Comparison of ENCODE assay signal across 10 mouse cellular contexts in the genomic region with DNA sequence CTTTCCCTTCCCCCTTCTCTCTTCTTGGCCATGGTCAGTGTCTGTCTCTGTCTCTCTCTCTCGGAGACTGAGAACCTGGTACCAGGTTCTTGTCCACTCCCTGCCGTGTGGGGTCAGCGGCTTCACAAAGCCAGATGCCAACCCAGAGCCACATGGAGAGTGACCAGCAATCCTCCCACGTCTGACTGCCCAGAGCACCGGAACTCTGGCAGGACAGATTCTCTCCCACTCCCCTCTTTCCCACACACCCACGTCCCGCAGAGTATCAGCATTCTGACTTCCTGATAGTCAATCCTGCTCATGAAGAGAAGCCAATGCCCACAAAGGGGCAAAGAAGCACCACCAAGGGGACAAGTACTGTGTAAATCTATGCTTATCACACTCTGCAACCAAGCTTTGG. TPM values are rescaled to one million over a fixed set of nuclear protein-coding genes. Genes with fewer than 3 reads are reported as not detected.
DNase-seq lines count a peak whose midpoint lies in the region; ATAC-seq and TF ChIP-seq lines count a peak whose summit lies in the region.
"Had no signal": no experiment of that assay in that cellular context is flagged by ENCODE, and none has a peak within 500 bp of the region (broad histone marks: within the 10 kb centered on the region; RNA-seq: fewer than 3 reads in every experiment).

No protein-coding gene starts in this region.

- H3K4me2 ChIP-seq in kidney, embryonic 16.5 days (replicated peaks; ENCODE audit: low read depth, low read length) = peak overlapping the region; percentile 25
- peak overlapping the region; percentile 18; the same call in 1 of the 2 replicates for H3K4me2 ChIP-seq in neural tube, embryonic 12.5 days (replicated peaks)
- no peak overlapping the region; the same call in 1 of the 2 replicates for H3K4me2 ChIP-seq in neural tube, embryonic 15.5 days
- no peak overlapping the region for H3K4me2 ChIP-seq in stomach, postnatal 0 days (replicated peaks; ENCODE audit: low read depth)

- peak overlapping the region; percentile 41; the same call in 1 of the 2 replicates for H3K9ac ChIP-seq in kidney, embryonic 16.5 days (replicated peaks; ENCODE audit: low read length)
- H3K9ac ChIP-seq in neural tube, embryonic 12.5 days = no peak overlapping the region
- no peak overlapping the region for H3K9ac ChIP-seq in neural tube, embryonic 15.5 days (replicated peaks)
- H3K9ac ChIP-seq in stomach, postnatal 0 days (ENCODE audit: low read length) = 0 out of 2 replicates have a peak overlapping the region, but pooled peaks have one; percentile 27

- no peak for TF ChIP-seq EP300 in stomach, postnatal 0 days (optimal IDR thresholded peaks at IDR 0.05)

- no peaks in the 10 kb centered on the region for H3K27me3 ChIP-seq in kidney, embryonic 16.5 days (ENCODE audit: insufficient read depth, low read length)
- no peaks in the 10 kb centered on the region for H3K27me3 ChIP-seq in neural tube, embryonic 12.5 days (replicated peaks)
- no peaks in the 10 kb centered on the region for H3K27me3 ChIP-seq in neural tube, embryonic 15.5 days (replicated peaks)
- no peaks in the 10 kb centered on the region for H3K27me3 ChIP-seq in stomach, postnatal 0 days (ENCODE audit: control insufficient read depth, insufficient read depth, low read length)

- TF ChIP-seq CTCF in stomach, postnatal 0 days (IDR thresholded peaks at IDR 0.05; ENCODE audit: low read depth) = no peak

- WGBS in kidney, embryonic 16.5 days = 36% methylated on average over 7 of the region's 7 CpGs
- 82% methylated on average over 7 of the region's 7 CpGs for WGBS in neural tube, embryonic 12.5 days
- WGBS in neural tube, embryonic 15.5 days = 68% methylated on average over 7 of the region's 7 CpGs
- 66% methylated on average over 7 of the region's 7 CpGs for WGBS in stomach, postnatal 0 days

- H3K27ac ChIP-seq in kidney, embryonic 16.5 days (ENCODE audit: low read length) = no peak overlapping the region
- no peak overlapping the region for H3K27ac ChIP-seq in neural tube, embryonic 12.5 days
- H3K27ac ChIP-seq in neural tube, embryonic 15.5 days (replicated peaks) = no peak overlapping the region
- H3K27ac ChIP-seq in stomach, postnatal 0 days (replicated peaks) = no peak overlapping the region

- H3K9me3 ChIP-seq in kidney, embryonic 16.5 days (ENCODE audit: low read length) = no peaks in the 10 kb centered on the region
- no peaks in the 10 kb centered on the region for H3K9me3 ChIP-seq in neural tube, embryonic 12.5 days
- no peaks in the 10 kb centered on the region for H3K9me3 ChIP-seq in neural tube, embryonic 15.5 days (replicated peaks)
- no peaks in the 10 kb centered on the region for H3K9me3 ChIP-seq in stomach, postnatal 0 days (ENCODE audit: control insufficient read depth, low read length)

- peak; percentile 79 for DNase-seq in heart, adult 11 months
- no peak for DNase-seq in heart, adult 8-10 months (ENCODE audit: low spot score)
- no peak for DNase-seq in kidney, postnatal 10 days
- DNase-seq in stomach, postnatal 0 days (ENCODE audit: low spot score) = no peak
- DNase-seq in layer of hippocampus, postnatal 36 days = no peak
- DNase-seq: cerebellum, postnatal 10 days; layer of hippocampus, adult 9-11 months had no signal

- H3K4me3 ChIP-seq in kidney, embryonic 16.5 days (ENCODE audit: low read length) = peak overlapping the region; percentile 25
- no peak overlapping the region for H3K4me3 ChIP-seq in neural tube, embryonic 12.5 days
- no peak overlapping the region for H3K4me3 ChIP-seq in neural tube, embryonic 15.5 days (replicated peaks)
- no peak overlapping the region for H3K4me3 ChIP-seq in stomach, postnatal 0 days (ENCODE audit: low read depth, low read length)

- H3K4me1 ChIP-seq in kidney, embryonic 16.5 days (ENCODE audit: insufficient read depth, low read length) = peaks cover 49% of the 10 kb centered on the region
- H3K4me1 ChIP-seq in neural tube, embryonic 12.5 days = peaks cover 43% of the 10 kb centered on the region
- H3K4me1 ChIP-seq in neural tube, embryonic 15.5 days = peaks cover 64% of the 10 kb centered on the region
- H3K4me1 ChIP-seq in stomach, postnatal 0 days (replicated peaks; ENCODE audit: control insufficient read depth, insufficient read depth) = peaks cover 9% of the 10 kb centered on the region

- peaks cover 74% of the 10 kb centered on the region for H3K36me3 ChIP-seq in kidney, embryonic 16.5 days (ENCODE audit: insufficient read depth, low read length)
- peaks cover 85% of the 10 kb centered on the region for H3K36me3 ChIP-seq in neural tube, embryonic 12.5 days
- H3K36me3 ChIP-seq in neural tube, embryonic 15.5 days = peaks cover 84% of the 10 kb centered on the region
- peaks cover 25% of the 10 kb centered on the region for H3K36me3 ChIP-seq in stomach, postnatal 0 days (ENCODE audit: control insufficient read depth, insufficient read depth, low read length)

- ATAC-seq in kidney, embryonic 16.5 days (ENCODE audit: low FRiP score, low TSS enrichment) = no peak; the same call in 1 of the 2 replicates
- ATAC-seq in neural tube, embryonic 12.5 days (ENCODE audit: low FRiP score, low read depth) = no peak
- ATAC-seq in neural tube, embryonic 15.5 days (ENCODE audit: low FRiP score) = no peak
- no peak for ATAC-seq in stomach, postnatal 0 days (ENCODE audit: low FRiP score, low TSS enrichment)

RNA-seq across cellular contexts. Expression of a gene that starts 7.6 kb away (rescaled TPM):
- total RNA-seq in heart, adult 8-10 months (2022) = 100 to 1,000 TPM in 3 of 4 experiments, 10 to 100 TPM in 1; 97.9 to 108 (median 104) TPM
- polyA plus RNA-seq in kidney, embryonic 16.5 days (2015; fragmentation: Nextera tagmentation; extraction: Ambion mirVana) = 174 and 191 TPM in 2 replicates
- polyA plus RNA-seq in neural tube, embryonic 12.5 days (2016; fragmentation: Nextera tagmentation; extraction: Ambion mirVana) = 108 and 112 TPM in 2 replicates
- 89.5 and 105 TPM in 2 replicates for polyA plus RNA-seq in neural tube, embryonic 15.5 days (2015; fragmentation: Nextera tagmentation; extraction: Ambion mirVana)
- 102 and 104 TPM in 2 replicates for polyA plus RNA-seq in stomach, postnatal 0 days (2015; fragmentation: Nextera tagmentation; extraction: Ambion mirVana)
- 100 to 1,000 TPM in 1 of 2 experiments, 10 to 100 TPM in 1; 95.7 to 112 TPM for total RNA-seq in layer of hippocampus, postnatal 36 days (2021)

Comparison
In these comparisons a context has a peak if more than half of its experiments do, and no peak if none do; other contexts are left out.
1. H3K4me2 ChIP-seq: peak in kidney, embryonic 16.5 days (single experiment) and neural tube, embryonic 12.5 days (single experiment); none in neural tube, embryonic 15.5 days (single experiment) and stomach, postnatal 0 days (single experiment).
2. H3K9ac ChIP-seq: peak in kidney, embryonic 16.5 days (single experiment) and stomach, postnatal 0 days (single experiment); none in neural tube, embryonic 12.5 days (single experiment) and neural tube, embryonic 15.5 days (single experiment).